Mouse (Mus musculus): ENCODE data around the gene Zmynd8.

Zmynd8 gene

GRCm38 (mm10) chr2:165740982-165741381 lies 157.8 kb downstream of the Zmynd8 start:
- no peak for DNase-seq

GRCm38 (mm10) chr2:165740381-165740780 lies 158.4 kb downstream of the Zmynd8 start:
- DNase-seq = no peak

- no peak for DNase-seq
Observed at GRCm38 (mm10) chr2:165736297-165736696, 162.5 kb downstream of the Zmynd8 start.

All from heart, adult 11 months (tissue).